Mouse (Mus musculus) liver, embryonic 14.5 days (tissue): Measurements from ENCODE around the gene Kbtbd12.

ENCODE experiments used
- CTCF ChIP-seq: IDR thresholded peaks from 2 replicates; pipeline ENCODE4 v1.5.1; 2016; ENCODE audit warnings: antibody characterized with exemption, low read depth, control low read depth
- EP300 ChIP-seq: IDR thresholded peaks from 2 replicates; pipeline ENCODE4 v1.6.1; 2016; ENCODE audit warnings: antibody characterized with exemption, low read depth

DNA sequence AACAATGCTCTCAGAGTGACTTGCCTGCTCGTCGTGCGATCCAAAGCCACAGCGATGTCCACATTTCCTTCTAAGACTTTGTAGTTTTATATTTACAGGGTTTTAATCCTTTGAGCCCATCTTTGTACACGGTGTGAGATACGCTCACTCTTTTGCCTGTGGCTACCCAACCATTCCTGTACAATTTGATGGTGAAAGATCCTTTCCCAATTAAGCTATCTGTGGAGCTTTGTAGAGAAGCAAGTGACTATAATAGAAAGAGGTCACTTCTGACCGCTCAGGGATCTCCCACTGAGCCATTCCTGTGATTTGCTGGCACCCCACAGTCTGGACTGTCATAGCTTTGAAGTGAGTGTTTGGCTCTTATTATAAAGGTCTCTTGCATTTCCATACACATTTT lies 71.1 kb downstream of the Kbtbd12 start:
- TF ChIP-seq CTCF, result no peak
- TF ChIP-seq EP300, result no peak
